Mouse (Mus musculus): ENCODE measurements around the gene Ppox. TPM values are rescaled to one million over a fixed set of nuclear protein-coding genes. Genes with fewer than 3 reads are reported as not detected.
A peak's percentile ranks its signal among the peaks of the same experiment; 100 is the strongest.
"Not testable (repeated sequence)": the region's sequence is repeated elsewhere in the genome, so short reads cannot be mapped to it uniquely, and the experiment has no call there.

Ppox gene
- polyA plus RNA-seq, 1 experiment, result 12.3 TPM

DNA sequence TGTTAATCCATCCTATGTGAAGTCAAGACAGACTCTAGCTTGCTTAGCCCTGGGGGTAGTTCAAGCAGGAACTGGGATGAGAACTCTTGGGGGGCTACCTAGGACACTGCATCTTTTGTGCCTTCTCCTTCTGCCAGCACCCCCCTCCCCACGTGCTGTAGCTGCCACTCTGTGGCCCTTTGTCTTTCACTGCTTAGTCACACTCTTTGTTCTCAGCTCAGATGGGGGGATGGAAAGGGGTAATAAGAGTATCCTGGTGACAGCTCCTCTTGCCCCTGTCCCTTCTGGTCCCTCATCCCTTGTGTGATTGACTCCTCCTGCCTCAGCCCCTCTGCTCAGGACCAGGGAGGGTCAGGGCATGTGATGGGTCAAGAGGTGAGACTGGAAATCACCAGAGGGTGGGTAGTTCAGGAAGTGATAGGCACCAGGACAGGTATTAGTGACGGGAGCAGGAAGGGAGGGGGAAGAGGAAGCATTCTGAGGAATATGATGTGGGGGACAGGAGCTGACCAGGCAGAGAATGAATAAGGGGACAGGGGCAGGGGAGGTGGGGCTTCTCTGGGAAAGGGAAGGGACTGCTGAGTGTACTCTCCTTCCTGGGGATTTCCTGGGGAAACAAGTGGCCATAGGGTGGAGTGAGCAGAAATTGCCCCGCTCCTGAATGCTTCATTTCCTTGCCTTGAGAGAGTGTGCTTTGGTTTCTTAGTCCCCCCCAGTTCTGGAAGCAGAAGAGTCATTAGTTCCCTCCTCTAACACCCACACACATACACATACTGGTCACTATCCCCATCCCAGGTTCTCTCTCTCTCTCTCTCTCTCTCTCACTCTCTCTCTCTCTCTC is 32.4 kb downstream of the Ppox start:
- peaks cover 16% of the 10 kb centered on the region for H3K4me1 ChIP-seq (ENCODE audit: control insufficient read depth, insufficient read depth, insufficient read length, low read length)
- peak overlapping the region; percentile 86 for H3K27ac ChIP-seq (replicated peaks; ENCODE audit: low read depth, low read length)
- H3K4me3 ChIP-seq (ENCODE audit: insufficient read depth, low read depth, low read length), result no peak overlapping the region; the same call in 1 of the 2 replicates

DNA sequence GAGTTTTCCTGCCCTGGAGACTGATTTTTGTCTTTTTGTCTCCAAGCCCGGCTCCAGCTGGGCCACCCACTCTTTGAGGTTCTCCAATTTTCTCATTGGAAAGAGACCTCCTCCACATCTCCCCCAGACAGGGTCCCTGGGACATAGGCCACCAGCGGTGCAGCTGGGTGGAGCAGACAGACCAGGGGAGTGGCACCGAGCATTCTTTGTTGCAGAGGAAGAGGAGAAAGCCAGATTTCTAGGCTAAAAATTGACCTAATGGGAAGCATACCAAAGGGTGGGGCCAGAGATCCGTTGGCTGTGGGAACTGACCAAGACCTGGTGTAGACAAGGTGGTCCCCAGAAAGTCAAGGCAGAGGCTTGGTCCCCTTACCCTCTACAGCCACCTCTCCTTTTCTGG is 33.1 kb downstream of the Ppox start:
- Histone ChIP-seq H3K4me3 (ENCODE audit: insufficient read depth, low read depth, low read length) (peak overlapping the region; percentile 48), H3K27ac (replicated peaks; ENCODE audit: low read depth, low read length) (peak overlapping the region; percentile 86), H3K4me1 (ENCODE audit: control insufficient read depth, insufficient read depth, insufficient read length, low read length) (peaks cover 16% of the 10 kb centered on the region)

DNA sequence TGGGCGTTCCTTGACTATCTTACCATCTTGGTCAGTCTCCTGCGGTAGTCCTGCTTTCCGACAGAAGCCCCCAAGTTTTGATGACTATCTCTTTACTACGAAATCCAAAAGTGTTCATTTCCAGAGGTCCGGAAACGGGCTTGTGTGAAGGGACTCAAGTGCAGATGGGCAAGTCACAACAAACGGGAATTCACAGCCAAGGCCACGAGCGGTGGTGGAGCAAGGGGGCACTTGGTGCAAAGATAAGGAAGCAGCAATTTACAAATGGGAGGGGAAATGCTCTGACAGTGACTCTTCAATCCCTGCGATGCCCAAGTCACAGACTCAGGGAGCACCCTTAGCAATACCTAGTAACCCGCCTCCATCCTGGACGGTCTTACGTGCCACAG is 33.5 kb downstream of the Ppox start:
- Histone ChIP-seq H3K4me3 (ENCODE audit: insufficient read depth, low read depth, low read length) (peak overlapping the region; percentile 48), H3K27ac (replicated peaks; ENCODE audit: low read depth, low read length) (peak overlapping the region; percentile 86), H3K4me1 (ENCODE audit: control insufficient read depth, insufficient read depth, insufficient read length, low read length) (peaks cover 16% of the 10 kb centered on the region)

DNA sequence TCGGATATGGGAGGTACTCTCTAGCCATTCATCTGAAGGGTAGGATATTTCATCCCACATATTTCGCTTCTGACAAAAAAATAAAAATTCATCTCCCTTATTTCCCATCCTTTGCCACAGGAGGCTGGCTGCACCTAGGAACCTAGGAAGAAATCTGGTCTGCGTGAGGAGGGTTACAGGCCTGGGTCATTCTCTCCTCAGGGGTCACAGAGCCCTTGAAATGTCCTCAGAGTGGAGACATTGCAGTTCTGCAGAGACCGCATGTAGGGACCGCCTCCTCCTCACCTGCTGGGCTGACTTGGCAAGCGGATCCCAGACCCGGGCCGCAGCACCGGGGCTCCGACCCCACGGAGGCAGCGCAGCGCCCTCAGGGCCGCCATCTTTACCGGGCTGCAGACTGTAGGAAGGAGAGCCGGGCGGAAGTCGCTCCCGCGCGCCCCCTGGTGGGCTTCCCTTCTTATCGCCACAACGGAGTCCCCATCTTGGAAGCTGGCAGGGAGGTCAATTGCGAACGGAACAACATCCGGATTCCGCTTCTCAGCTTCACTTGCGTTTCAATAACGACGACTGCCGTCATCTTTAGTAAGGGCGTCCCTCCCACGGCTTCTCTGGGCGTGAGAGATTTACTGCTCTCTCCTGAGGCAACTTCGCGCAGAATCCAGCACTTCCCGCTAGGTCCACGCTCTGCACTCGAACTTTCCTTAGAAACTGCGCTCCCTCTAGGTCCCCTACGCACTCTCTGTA is 34.1 kb downstream of the Ppox start:
- Histone ChIP-seq H3K4me1 (ENCODE audit: control insufficient read depth, insufficient read depth, insufficient read length, low read length) (peaks cover 13% of the 10 kb centered on the region), H3K27ac (replicated peaks; ENCODE audit: low read depth, low read length) (peak overlapping the region; percentile 97)

DNA sequence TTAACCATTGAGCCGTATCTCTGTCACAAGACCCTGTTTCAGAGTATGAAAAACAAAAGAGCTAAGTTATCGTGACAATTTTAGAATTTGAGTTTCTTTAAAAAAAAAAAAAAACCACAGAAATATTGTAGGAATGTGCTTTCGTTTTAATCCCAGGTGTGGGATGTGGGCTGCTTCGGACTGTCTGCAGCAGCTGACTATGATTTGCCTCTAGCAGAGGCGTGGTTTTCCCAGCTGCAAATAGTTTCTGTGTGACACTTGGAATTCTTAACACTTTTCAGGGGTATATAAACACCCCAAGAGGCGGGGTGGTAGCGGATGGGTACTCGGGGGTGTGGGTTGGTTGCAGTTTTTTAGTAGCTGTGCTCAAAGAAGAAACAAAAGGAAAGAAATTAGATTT is 35.6 kb downstream of the Ppox start:
- H3K4me1 ChIP-seq (ENCODE audit: control insufficient read depth, insufficient read depth, insufficient read length, low read length), result peaks cover 11% of the 10 kb centered on the region
- no peak overlapping the region for H3K27ac ChIP-seq (replicated peaks; ENCODE audit: low read depth, low read length)
- peak overlapping the region; percentile 85; the same call in 1 of the 2 replicates for H3K4me3 ChIP-seq (ENCODE audit: insufficient read depth, low read depth, low read length)

More for the DNA sequence above, 34.1 kb downstream of the Ppox start:
- H3K4me3 ChIP-seq (ENCODE audit: insufficient read depth, low read depth, low read length), result peak overlapping the region; percentile 85

DNA sequence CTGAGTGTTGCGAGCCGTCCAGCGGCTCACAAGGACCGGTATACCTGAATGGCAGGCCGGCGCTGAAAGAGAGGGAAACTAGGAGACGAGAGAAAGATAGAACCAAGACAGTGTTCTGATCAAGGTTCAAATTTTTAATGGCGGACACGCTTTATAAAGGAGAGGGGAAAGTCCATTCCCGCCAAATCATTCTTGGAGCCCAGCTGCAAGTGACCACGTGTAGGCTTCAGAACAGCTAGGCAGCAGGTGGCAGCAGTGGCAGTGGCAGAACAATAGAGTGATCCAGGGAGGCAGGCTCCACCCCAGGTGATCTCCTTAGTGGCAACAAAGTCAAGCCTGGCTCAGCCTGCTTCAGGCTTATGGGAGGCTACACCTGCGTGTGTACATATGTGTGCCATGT is 39.0 kb downstream of the Ppox start:
- H3K27ac ChIP-seq (replicated peaks; ENCODE audit: low read depth, low read length); H3K4me3 ChIP-seq (ENCODE audit: insufficient read depth, low read depth, low read length); H3K4me1 ChIP-seq (ENCODE audit: control insufficient read depth, insufficient read depth, insufficient read length, low read length): not testable (repeated sequence)

DNA sequence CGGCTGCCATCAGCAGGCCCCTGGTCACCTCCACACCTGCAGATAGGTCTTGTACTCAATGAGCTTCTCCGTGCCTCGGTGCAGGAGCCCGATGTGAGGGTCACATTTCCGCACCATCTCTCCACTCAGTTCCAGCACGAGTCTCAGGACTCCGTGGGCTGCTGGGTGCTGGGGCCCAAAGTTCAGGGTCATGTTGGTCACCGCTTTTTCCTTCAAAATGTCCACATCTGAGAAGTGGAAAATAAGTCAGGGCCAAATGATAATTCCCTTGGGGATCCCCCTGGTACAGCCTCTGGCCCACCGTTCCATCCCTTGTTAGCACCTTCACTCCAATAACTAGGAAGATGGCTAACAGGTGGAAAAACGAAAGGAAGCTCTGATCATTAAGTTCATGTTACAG is 40.1 kb downstream of the Ppox start:
- Histone ChIP-seq H3K27ac (replicated peaks; ENCODE audit: low read depth, low read length) (peak overlapping the region; percentile 73), H3K4me1 (ENCODE audit: control insufficient read depth, insufficient read depth, insufficient read length, low read length) (no peaks in the 10 kb centered on the region; the same call in 1 of the 2 replicates), H3K4me3 (ENCODE audit: insufficient read depth, low read depth, low read length) (no peak overlapping the region)

DNA sequence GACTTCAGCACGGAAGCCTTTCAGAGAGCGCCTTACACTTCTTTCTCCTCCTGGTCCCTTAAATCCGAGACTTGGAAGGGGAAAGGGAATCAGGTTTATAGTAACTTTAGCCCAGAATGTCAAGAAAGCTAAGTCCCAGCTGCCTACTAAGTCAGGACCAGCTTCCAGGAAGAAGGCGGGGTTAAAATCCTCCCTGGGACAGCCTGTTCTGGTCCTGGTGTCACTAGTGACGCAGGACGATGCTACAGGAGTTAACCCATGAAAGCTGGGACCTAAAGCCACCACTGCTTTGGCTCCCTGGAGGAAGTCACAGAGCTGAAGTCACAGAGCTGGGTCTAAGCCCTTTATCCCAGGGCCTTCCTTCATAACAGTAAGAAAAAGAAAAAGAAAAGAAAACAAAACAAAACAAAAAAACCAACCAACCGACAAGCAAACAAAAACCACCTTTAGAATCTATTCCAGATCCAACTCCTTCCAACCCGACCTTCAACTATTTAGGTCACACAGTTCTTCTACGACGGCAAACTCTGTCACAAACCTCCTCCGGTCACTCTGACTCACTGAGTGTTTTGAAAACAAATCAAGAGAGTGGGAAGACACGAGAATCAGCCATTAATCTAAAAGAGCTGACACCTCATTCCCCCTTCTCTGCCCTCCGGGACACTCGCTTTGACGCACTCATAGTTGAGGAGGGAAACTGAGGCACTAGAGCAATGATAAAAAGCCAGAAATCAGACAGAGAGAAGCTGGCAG is 40.8 kb downstream of the Ppox start:
- no peak overlapping the region for H3K4me3 ChIP-seq (ENCODE audit: insufficient read depth, low read depth, low read length)
- H3K4me1 ChIP-seq (ENCODE audit: control insufficient read depth, insufficient read depth, insufficient read length, low read length), result no peaks in the 10 kb centered on the region; the same call in 1 of the 2 replicates
- H3K27ac ChIP-seq (replicated peaks; ENCODE audit: low read depth, low read length), result peak overlapping the region; percentile 73

DNA sequence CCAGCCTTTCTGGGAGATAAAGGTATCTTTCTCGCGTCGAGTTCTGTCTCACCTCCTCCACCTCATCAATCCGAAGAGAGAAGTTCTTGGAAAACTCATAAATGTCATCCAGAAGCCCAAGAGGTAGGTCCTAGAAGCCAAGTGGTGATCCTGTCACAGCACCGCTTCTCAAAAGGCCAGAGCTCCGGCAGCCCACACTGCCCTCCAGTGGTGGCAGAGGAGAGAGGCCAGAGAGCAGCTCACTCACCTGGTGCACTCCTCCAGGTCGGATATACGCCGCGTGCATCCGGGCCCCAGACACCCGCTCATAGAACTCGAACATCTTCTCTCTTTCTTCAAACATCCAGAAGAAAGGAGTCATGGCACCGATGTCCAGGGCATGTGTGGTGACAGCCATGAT is 42.5 kb downstream of the Ppox start:
- no peak overlapping the region for H3K4me3 ChIP-seq (ENCODE audit: insufficient read depth, low read depth, low read length)
- no peaks in the 10 kb centered on the region; the same call in 1 of the 2 replicates for H3K4me1 ChIP-seq (ENCODE audit: control insufficient read depth, insufficient read depth, insufficient read length, low read length)
- no peak overlapping the region for H3K27ac ChIP-seq (replicated peaks; ENCODE audit: low read depth, low read length)

DNA sequence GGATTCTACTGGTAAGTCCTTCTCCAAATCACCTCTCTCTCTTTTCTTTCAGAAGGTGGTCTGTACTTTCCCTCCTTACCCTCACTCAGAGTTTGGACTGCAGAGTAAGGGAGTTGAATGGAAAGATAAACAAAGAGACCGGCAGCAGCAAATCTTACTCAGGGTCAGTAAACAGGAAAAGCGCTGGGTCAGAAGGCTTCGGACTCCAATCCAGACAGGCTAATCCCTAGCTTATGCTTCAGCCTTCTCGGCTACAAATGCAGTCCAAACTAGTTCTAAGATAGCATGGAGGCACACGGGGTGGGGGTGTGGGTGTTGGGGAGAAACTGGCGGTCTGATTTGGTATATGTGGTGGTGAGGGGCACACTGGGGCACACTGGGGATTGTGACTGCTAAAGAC is 43.5 kb downstream of the Ppox start:
- Histone ChIP-seq H3K27ac (replicated peaks; ENCODE audit: low read depth, low read length) (no peak overlapping the region), H3K4me1 (ENCODE audit: control insufficient read depth, insufficient read depth, insufficient read length, low read length) (peaks cover 3% of the 10 kb centered on the region), H3K4me3 (ENCODE audit: insufficient read depth, low read depth, low read length) (no peak overlapping the region)

DNA sequence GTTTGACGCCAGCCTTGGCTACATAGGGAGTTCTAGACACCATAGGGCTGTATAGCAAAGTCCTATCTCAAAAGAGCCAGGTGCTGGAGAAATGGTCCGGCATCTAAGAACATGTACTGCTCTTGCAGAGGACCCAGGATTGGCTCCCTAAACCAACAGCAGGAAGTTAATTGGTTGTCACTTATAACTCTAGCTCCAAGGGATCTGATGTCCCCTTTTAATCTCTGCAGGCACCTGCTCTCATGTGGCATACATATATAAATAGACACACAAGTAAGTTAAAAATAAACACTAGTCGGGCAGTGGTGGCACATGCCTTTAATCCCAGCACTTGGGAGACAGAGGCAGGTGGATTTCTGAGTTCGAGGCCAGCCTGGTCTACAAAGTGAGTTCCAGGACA is 45.2 kb downstream of the Ppox start:
- Histone ChIP-seq H3K4me3 (ENCODE audit: insufficient read depth, low read depth, low read length) (no peak overlapping the region), H3K4me1 (ENCODE audit: control insufficient read depth, insufficient read depth, insufficient read length, low read length) (peaks cover 3% of the 10 kb centered on the region), H3K27ac (replicated peaks; ENCODE audit: low read depth, low read length) (no peak overlapping the region)

DNA sequence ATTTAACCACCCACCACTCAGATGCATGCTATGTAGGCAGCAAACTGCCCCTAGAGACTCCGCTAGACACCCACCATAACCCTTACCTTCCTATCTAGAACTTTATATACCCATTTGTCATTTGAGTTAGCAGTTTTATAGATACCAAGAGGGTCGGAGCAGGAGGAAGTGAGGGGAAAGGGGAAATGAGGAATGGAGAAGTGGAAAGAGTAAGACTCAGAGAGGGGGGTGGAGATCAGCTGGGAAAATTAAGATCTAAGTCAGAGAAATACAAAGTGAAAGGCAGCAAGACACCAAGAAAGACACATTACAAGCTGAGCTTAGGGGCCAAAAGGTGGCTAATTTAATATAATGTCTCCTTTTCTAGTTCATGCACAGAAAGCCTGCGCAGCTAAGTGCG is 46.4 kb downstream of the Ppox start:
- H3K4me3 ChIP-seq (ENCODE audit: insufficient read depth, low read depth, low read length), result no peak overlapping the region
- H3K27ac ChIP-seq (replicated peaks; ENCODE audit: low read depth, low read length), result peak overlapping the region; percentile 54; the same call in 1 of the 2 replicates
- peaks cover 3% of the 10 kb centered on the region for H3K4me1 ChIP-seq (ENCODE audit: control insufficient read depth, insufficient read depth, insufficient read length, low read length)

DNA sequence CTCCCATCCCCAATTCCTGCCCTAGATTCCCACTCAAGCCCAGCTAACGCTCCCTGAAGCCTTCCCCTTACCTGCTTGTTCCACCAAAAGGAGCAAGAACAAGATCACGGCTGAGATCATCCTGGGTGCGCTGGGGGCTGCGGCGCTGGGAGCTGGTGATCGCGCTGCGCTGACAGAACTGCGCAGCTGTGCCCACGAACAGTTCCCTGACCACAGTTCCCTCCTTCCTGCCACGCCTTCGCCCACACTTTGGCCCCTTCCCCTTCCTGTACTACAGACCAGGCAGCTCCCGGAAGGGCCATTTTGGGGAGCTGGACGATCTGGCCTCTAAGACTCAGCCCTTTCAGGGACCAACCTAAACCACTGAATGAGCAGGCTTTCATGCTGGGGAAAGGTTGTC is 46.9 kb downstream of the Ppox start, which contains the start of gene Fcer1g:
Gene Fcer1g (minus strand): TSS at position 240 of the 400 bp plus-strand sequence.
- Histone ChIP-seq H3K27ac (replicated peaks; ENCODE audit: low read depth, low read length) (peak within 1 kb of the TSS; percentile 58), H3K4me3 (ENCODE audit: insufficient read depth, low read depth, low read length) (peak within 1 kb of the TSS; percentile 47), H3K4me1 (ENCODE audit: control insufficient read depth, insufficient read depth, insufficient read length, low read length) (peaks cover 3% of the 10 kb centered on the region)

DNA sequence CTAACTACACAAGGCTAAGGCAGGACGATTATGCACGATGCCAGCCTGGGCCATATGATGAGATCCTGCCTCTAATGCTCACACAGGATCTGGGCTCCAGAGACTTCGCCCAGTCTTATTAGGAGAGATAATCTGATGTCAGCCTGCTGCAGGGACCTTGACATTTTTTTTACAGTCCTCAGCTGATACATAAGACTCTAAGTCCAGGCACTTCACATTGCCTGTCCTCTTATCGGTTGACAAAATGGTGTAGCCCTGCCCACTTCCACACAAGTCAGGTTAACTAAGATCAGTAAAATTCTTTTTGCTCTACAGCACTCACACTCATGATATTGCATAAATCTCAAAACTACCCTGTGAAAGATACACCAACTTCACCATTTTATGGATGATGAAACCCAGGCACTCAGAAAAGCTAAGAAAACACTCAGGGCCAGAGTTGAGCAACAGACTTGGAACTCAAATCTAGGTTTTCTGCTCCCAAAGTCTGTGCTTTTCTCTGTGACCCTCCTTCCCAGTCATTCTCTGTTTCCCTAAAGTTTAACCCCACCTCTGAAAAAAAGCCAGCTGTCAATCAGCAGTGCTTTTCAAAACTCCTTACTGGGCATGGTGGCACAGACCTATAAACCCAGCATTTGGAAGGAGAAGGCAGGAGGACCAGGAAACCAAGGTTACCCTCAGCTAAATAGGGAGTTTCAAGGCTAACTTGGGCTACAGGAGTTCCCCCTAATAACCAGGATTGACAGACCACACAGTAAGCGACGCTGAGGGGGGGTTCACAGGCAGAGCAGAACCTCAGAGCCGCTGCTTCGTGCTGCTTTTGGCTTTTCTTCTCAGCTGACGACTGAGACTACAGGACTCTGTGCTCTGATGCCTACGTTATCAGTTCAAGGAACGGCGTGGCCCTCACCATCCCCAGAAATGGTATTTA is 47.9 kb downstream of the Ppox start:
- Histone ChIP-seq H3K27ac (replicated peaks; ENCODE audit: low read depth, low read length) (peak overlapping the region; percentile 58), H3K4me3 (ENCODE audit: insufficient read depth, low read depth, low read length) (peak overlapping the region; percentile 47)

More for the DNA sequence above, 47.9 kb downstream of the Ppox start:
- peaks cover 3% of the 10 kb centered on the region for H3K4me1 ChIP-seq (ENCODE audit: control insufficient read depth, insufficient read depth, insufficient read length, low read length)
